Comparison of ENCODE assay signal across 17 mouse cellular contexts in the genomic region with DNA sequence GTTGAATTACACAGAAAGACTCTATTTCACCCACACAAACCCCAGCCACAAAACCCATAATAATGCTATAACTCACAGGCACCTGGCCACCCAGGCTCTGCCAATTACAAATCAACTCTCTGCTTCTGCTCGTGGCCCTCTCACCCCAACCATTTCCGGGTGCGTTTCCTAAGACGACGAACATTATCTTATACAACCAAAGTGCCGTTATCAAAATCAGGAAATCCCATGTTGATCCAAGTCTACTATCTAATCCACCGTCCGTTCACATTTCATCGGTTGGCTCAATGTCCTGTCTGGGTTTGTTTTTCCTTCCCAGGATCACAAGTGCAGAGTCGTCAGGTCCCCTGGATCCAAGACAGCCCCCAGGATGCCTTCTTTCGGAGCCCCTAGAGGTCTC. TPM values are rescaled to one million over a fixed set of nuclear protein-coding genes. Genes with fewer than 3 reads are reported as not detected.
DNase-seq lines count a peak whose midpoint lies in the region; ATAC-seq lines count a peak whose summit lies in the region.
"Had no signal": no experiment of that assay in that cellular context is flagged by ENCODE, and none has a peak within 500 bp of the region (broad histone marks: within the 10 kb centered on the region; RNA-seq: fewer than 3 reads in every experiment).

No protein-coding gene starts in this region.

- no peaks in the 10 kb centered on the region for H3K27me3 ChIP-seq in liver, embryonic 11.5 days (replicated peaks; ENCODE audit: control insufficient read depth, insufficient read depth, low read length)
- no peaks in the 10 kb centered on the region for H3K27me3 ChIP-seq in limb, embryonic 13.5 days
- no peaks in the 10 kb centered on the region for H3K27me3 ChIP-seq in midbrain, embryonic 15.5 days (replicated peaks)

- ATAC-seq in liver, embryonic 11.5 days (replicated peaks; ENCODE audit: low FRiP score) = peak; percentile 58; the same call in 1 of the 2 replicates
- peak; percentile 52; the same call in 1 of the 2 replicates for ATAC-seq in limb, embryonic 13.5 days (ENCODE audit: low FRiP score, low read depth)
- ATAC-seq in megakaryocyte progenitor cell, adult 5-6 weeks (replicated peaks; ENCODE audit: poor library complexity) = peak; percentile 66
- ATAC-seq in midbrain, embryonic 15.5 days (replicated peaks) = no peak
- ATAC-seq: inflammation-experienced regulatory T-cells, adult 6 months; midbrain, embryonic 16.5 days had no signal

- no peak overlapping the region for H3K4me3 ChIP-seq in liver, embryonic 11.5 days (ENCODE audit: low read depth, low read length)
- no peak overlapping the region for H3K4me3 ChIP-seq in limb, embryonic 13.5 days
- no peak overlapping the region for H3K4me3 ChIP-seq in midbrain, embryonic 15.5 days
- H3K4me3 ChIP-seq: forebrain, embryonic 10.5 days had no signal

- no peaks in the 10 kb centered on the region for H3K9me3 ChIP-seq in liver, embryonic 11.5 days (ENCODE audit: control insufficient read depth, low read length)
- no peaks in the 10 kb centered on the region for H3K9me3 ChIP-seq in limb, embryonic 13.5 days
- H3K9me3 ChIP-seq in midbrain, embryonic 15.5 days = no peaks in the 10 kb centered on the region
- H3K9me3 ChIP-seq: forebrain, embryonic 10.5 days had no signal

- no peak overlapping the region for H3K27ac ChIP-seq in liver, embryonic 11.5 days (ENCODE audit: low read depth, low read length)
- H3K27ac ChIP-seq in limb, embryonic 13.5 days = peak overlapping the region; percentile 49; the same call in 1 of the 2 replicates
- H3K27ac ChIP-seq in midbrain, embryonic 15.5 days = no peak overlapping the region
- H3K27ac ChIP-seq: forebrain, embryonic 10.5 days; macrophage had no signal

- H3K4me2 ChIP-seq in liver, embryonic 11.5 days = peak overlapping the region; percentile 43
- H3K4me2 ChIP-seq in limb, embryonic 13.5 days (replicated peaks) = peak overlapping the region; percentile 44
- no peak overlapping the region for H3K4me2 ChIP-seq in midbrain, embryonic 15.5 days

- H3K9ac ChIP-seq in liver, embryonic 11.5 days (ENCODE audit: low read depth, low read length) = no peak overlapping the region
- no peak overlapping the region for H3K9ac ChIP-seq in limb, embryonic 13.5 days
- no peak overlapping the region for H3K9ac ChIP-seq in midbrain, embryonic 15.5 days

- H3K36me3 ChIP-seq in liver, embryonic 11.5 days (ENCODE audit: control insufficient read depth, insufficient read depth, low read length) = no peaks in the 10 kb centered on the region
- H3K36me3 ChIP-seq in limb, embryonic 13.5 days = no peaks in the 10 kb centered on the region
- H3K36me3 ChIP-seq in midbrain, embryonic 15.5 days (replicated peaks) = no peaks in the 10 kb centered on the region
- H3K36me3 ChIP-seq: forebrain, embryonic 10.5 days had no signal

- DNase-seq in liver, embryonic 11.5 days (ENCODE audit: low spot score) = no peak
- DNase-seq in liver = no peak
- DNase-seq in R1 (ENCODE audit: low read depth, low spot score) = peak; percentile 40
- DNase-seq in embryo, embryonic 11 days = no peak
- DNase-seq: cerebellum, adult 11-12 months; kidney, adult 9 months; kidney, postnatal 4 days; right cerebral cortex, postnatal 14 days had no signal

- WGBS in liver, embryonic 11.5 days = 17% methylated on average over 11 of the region's 11 CpGs
- 38% methylated on average over 11 of the region's 11 CpGs for WGBS in limb, embryonic 13.5 days
- WGBS in midbrain, embryonic 15.5 days = 84% methylated on average over 11 of the region's 11 CpGs

- peaks cover 7% of the 10 kb centered on the region for H3K4me1 ChIP-seq in liver, embryonic 11.5 days (replicated peaks; ENCODE audit: control insufficient read depth, insufficient read depth, low read length)
- H3K4me1 ChIP-seq in limb, embryonic 13.5 days = peaks cover 15% of the 10 kb centered on the region
- no peaks in the 10 kb centered on the region for H3K4me1 ChIP-seq in midbrain, embryonic 15.5 days
- H3K4me1 ChIP-seq: forebrain, embryonic 10.5 days had no signal

RNA-seq across cellular contexts. Expression of a gene that starts 14.5 kb away (rescaled TPM):
- 2.6 and 3.1 TPM in 2 replicates for polyA plus RNA-seq in liver, embryonic 11.5 days (2014; fragmentation: Nextera tagmentation; extraction: Ambion mirVana)
- 0.62 and 0.91 TPM in 2 replicates for polyA plus RNA-seq in limb, embryonic 13.5 days (2015; fragmentation: Nextera tagmentation; extraction: Ambion mirVana)
- total RNA-seq in megakaryocyte progenitor cell, adult 5-6 weeks (2015) = 0.02 TPM in 1 of 2 replicates, not detected in the other
- not detected in 2 replicates for total RNA-seq in megakaryocyte progenitor cell, adult 5-6 weeks (2017)
- 0.15 and 0.17 TPM in 2 replicates for polyA plus RNA-seq in midbrain, embryonic 15.5 days (2015; fragmentation: Nextera tagmentation; extraction: Ambion mirVana)
- total RNA-seq: hematopoietic stem cell, adult 5-6 weeks had no signal
- polyA plus RNA-seq: gonadal fat pad, adult 2 months; macrophage had no signal
